Mouse (Mus musculus) spleen, embryonic (tissue): ENCODE measurements at regions not wholly inside any gene's neighbourhood (a gene's known extent, or its start where the extent isn't known, plus 50 kb on each side); places are given as distances from the start of the nearest gene placed in this dataset.
"Not testable (repeated sequence)": the region's sequence is repeated elsewhere in the genome, so short reads cannot be mapped to it uniquely, and the experiment has no call there.

ENCODE experiments used
- CTCF ChIA-PET: fragments of 350-600 bp; sonication (Branson Sonifier 250); formaldehyde crosslinking; loops from one replicate; lab custom pipeline; 2022; lab: Charles Lee

GRCm38 (mm10) chr14:87612871-87613270 is 196.4 kb downstream of the Tdrd3 start:
- CTCF ChIA-PET: no interaction called here

- CTCF ChIA-PET: no interaction called here
Measured at GRCm38 (mm10) chr14:87619368-87620035, 203.1 kb downstream of the Tdrd3 start.

- CTCF ChIA-PET: no interaction called here
Measured at GRCm38 (mm10) chr14:87631078-87631813, 214.8 kb downstream of the Tdrd3 start.

- CTCF ChIA-PET: no interaction called here
Measured at GRCm38 (mm10) chr14:87634596-87634995, 218.2 kb downstream of the Tdrd3 start.

- CTCF ChIA-PET: no interaction called here
Measured at GRCm38 (mm10) chr14:87637131-87637530, 220.7 kb downstream of the Tdrd3 start.

- CTCF ChIA-PET: no interaction called here
Measured at GRCm38 (mm10) chr14:87667910-87668309, 251.5 kb downstream of the Tdrd3 start.

- CTCF ChIA-PET: no interaction called here
Measured at GRCm38 (mm10) chr14:87669496-87669895, 253.1 kb downstream of the Tdrd3 start.

- CTCF ChIA-PET: no interaction called here
Measured at GRCm38 (mm10) chr14:87680788-87681187, 264.3 kb downstream of the Tdrd3 start.

- CTCF ChIA-PET: interaction anchor here (0.5 kb wide), 1 partner anchor 215 kb away, joined by 3 read pairs; no protein-coding TSS in a partner anchor
Measured at GRCm38 (mm10) chr14:87683091-87683806, 266.8 kb downstream of the Tdrd3 start.

- CTCF ChIA-PET: no interaction called here
Measured at GRCm38 (mm10) chr14:87689866-87690265, 273.4 kb downstream of the Tdrd3 start.

- CTCF ChIA-PET: no interaction called here
Measured at GRCm38 (mm10) chr14:87736456-87736855, 320.0 kb downstream of the Tdrd3 start.

- CTCF ChIA-PET: no interaction called here
Measured at GRCm38 (mm10) chr14:87745524-87745923, 329.1 kb downstream of the Tdrd3 start.

- CTCF ChIA-PET: no interaction called here
Measured at GRCm38 (mm10) chr14:87746011-87746410, 329.6 kb downstream of the Tdrd3 start.

- CTCF ChIA-PET: no interaction called here
Measured at GRCm38 (mm10) chr14:87749068-87749467, 332.6 kb downstream of the Tdrd3 start.

- CTCF ChIA-PET: no interaction called here
Measured at GRCm38 (mm10) chr14:87749762-87750161, 333.3 kb downstream of the Tdrd3 start.

- CTCF ChIA-PET: no interaction called here
Measured at GRCm38 (mm10) chr14:87750665-87751170, 334.3 kb downstream of the Tdrd3 start.

- CTCF ChIA-PET: no interaction called here
Measured at GRCm38 (mm10) chr14:87754744-87755143, 338.3 kb downstream of the Tdrd3 start.

- CTCF ChIA-PET: no interaction called here
Measured at GRCm38 (mm10) chr14:87775332-87775890, 359.0 kb downstream of the Tdrd3 start.

GRCm38 (mm10) chr14:87799803-87800202 is 383.4 kb downstream of the Tdrd3 start:
- CTCF ChIA-PET: no interaction called here

GRCm38 (mm10) chr14:87809664-87810063 is 393.2 kb downstream of the Tdrd3 start:
- CTCF ChIA-PET: not testable (repeated sequence)

GRCm38 (mm10) chr14:87844120-87844519 is 427.7 kb downstream of the Tdrd3 start:
- CTCF ChIA-PET: no interaction called here

- CTCF ChIA-PET: no interaction called here
Measured at GRCm38 (mm10) chr14:87861486-87861885, 445.0 kb downstream of the Tdrd3 start.
